In genomic region chr5:21141133-21141551, GRCm38 (mm10) we compare ENCODE assay signal across 7 mouse cellular contexts. TPM values are rescaled to one million over a fixed set of nuclear protein-coding genes. Genes with fewer than 3 reads are reported as not detected.
A peak's percentile ranks its signal among the peaks of the same experiment; 100 is the strongest.
DNase-seq lines count a peak whose midpoint lies in the region; ATAC-seq and TF ChIP-seq lines count a peak whose summit lies in the region.
"Not testable (repeated sequence)": the region's sequence is repeated elsewhere in the genome, so short reads cannot be mapped to it uniquely, and the experiment has no call there.

No protein-coding gene starts in this region.

- H3K36me3 ChIP-seq in heart, embryonic 11.5 days (ENCODE audit: control insufficient read depth, insufficient read depth, low read length); kidney, adult 2 months (ENCODE audit: control insufficient read depth, insufficient read depth, low read length); liver, embryonic 12.5 days: not testable (repeated sequence)

- H3K4me2 ChIP-seq in heart, embryonic 11.5 days: peak overlapping the region; percentile 27
- H3K4me2 ChIP-seq in liver, embryonic 12.5 days: peak overlapping the region; percentile 45

- peak; percentile 42 for DNase-seq in ZHBTc4 (ENCODE audit: low read depth, low spot score)
- DNase-seq in embryo, embryonic 9.5 days (ENCODE audit: extremely low spot score): peak; percentile 18
- DNase-seq in kidney, adult 2 months: peak; percentile 32
- DNase-seq in spleen, adult 18-20 months: peak; percentile 23 to 41

- not testable (repeated sequence) for TF ChIP-seq POLR2A in kidney, adult 2 months (IDR thresholded peaks at IDR 0.05; ENCODE audit: low read depth, low read length)

- not testable (repeated sequence) for H3K4me1 ChIP-seq in heart, embryonic 11.5 days (ENCODE audit: control insufficient read depth, insufficient read depth, low read length); kidney, adult 2 months (ENCODE audit: control insufficient read depth, insufficient read depth, low read length)
- peaks cover 17% of the 10 kb centered on the region for H3K4me1 ChIP-seq in liver, embryonic 12.5 days

- H3K9me3 ChIP-seq in heart, embryonic 11.5 days (replicated peaks; ENCODE audit: control insufficient read depth, low read length); liver, embryonic 12.5 days (replicated peaks): not testable (repeated sequence)

- not testable (repeated sequence) for H3K27me3 ChIP-seq in heart, embryonic 11.5 days (ENCODE audit: control insufficient read depth, insufficient read depth, low read length); kidney, adult 2 months (replicated peaks; ENCODE audit: control insufficient read depth, insufficient read depth, low read length); liver, embryonic 12.5 days (replicated peaks)

- 45% methylated on average over 7 of the region's 7 CpGs for WGBS in heart, embryonic 11.5 days (ENCODE audit: insufficient replicate concordance)
- 73% methylated on average over 7 of the region's 7 CpGs for WGBS in kidney, adult 2 months
- WGBS in liver, embryonic 12.5 days (ENCODE audit: insufficient replicate concordance): 37% methylated on average over 7 of the region's 7 CpGs

- peak; percentile 85 for ATAC-seq in heart, embryonic 11.5 days (replicated peaks; ENCODE audit: insufficient number of reproducible peaks, low FRiP score, low TSS enrichment)
- ATAC-seq in liver, embryonic 12.5 days: peak; percentile 91
- peak; percentile 82 for ATAC-seq in megakaryocyte-erythroid progenitor cell, adult 5-6 weeks (replicated peaks; ENCODE audit: low FRiP score, low TSS enrichment, poor library complexity, severe bottlenecking)

- not testable (repeated sequence) for H3K9ac ChIP-seq in heart, embryonic 11.5 days (ENCODE audit: low read depth, low read length)
- H3K9ac ChIP-seq in liver, embryonic 12.5 days: peak overlapping the region; percentile 35; the same call in 1 of the 2 replicates

- peak; percentile 39 for TF ChIP-seq CTCF in kidney, adult 2 months (conservative IDR thresholded peaks at IDR 0.05; ENCODE audit: insufficient read depth, insufficient read length, low read depth, low read length)

- H3K4me3 ChIP-seq in heart, embryonic 11.5 days (ENCODE audit: low read depth, low read length); kidney, adult 2 months (ENCODE audit: insufficient read depth, low read depth, low read length); liver, embryonic 12.5 days: not testable (repeated sequence)

- peak overlapping the region; percentile 71 for H3K27ac ChIP-seq in heart, embryonic 11.5 days (ENCODE audit: low read depth, low read length)
- not testable (repeated sequence) for H3K27ac ChIP-seq in kidney, adult 2 months (ENCODE audit: insufficient read depth, low read depth, low read length)
- peak overlapping the region; percentile 78 for H3K27ac ChIP-seq in liver, embryonic 12.5 days

RNA-seq across cellular contexts. Expression of gene Gsap, which starts 44.9 kb away (rescaled TPM):
- polyA plus RNA-seq in heart, embryonic 11.5 days (2014; fragmentation: Nextera tagmentation; extraction: Ambion mirVana): 0.39 and 1.4 TPM in 2 replicates
- polyA plus RNA-seq in kidney, adult 2 months (2012; rRNA removed): 3.3 and 3.7 TPM in 2 replicates
- polyA plus RNA-seq in liver, embryonic 12.5 days (2016; fragmentation: Nextera tagmentation; extraction: Ambion mirVana): 2.6 and 2.7 TPM in 2 replicates
- 1.5 and 2.6 TPM in 2 replicates for total RNA-seq in megakaryocyte-erythroid progenitor cell, adult 5-6 weeks (2014; fragmentation: Nextera tagmentation)
- 1.1 and 1.3 TPM in 2 replicates for total RNA-seq in megakaryocyte-erythroid progenitor cell, adult 5-6 weeks (2017)
